11 mouse cellular contexts compared by ENCODE assay signal in the genomic region with DNA sequence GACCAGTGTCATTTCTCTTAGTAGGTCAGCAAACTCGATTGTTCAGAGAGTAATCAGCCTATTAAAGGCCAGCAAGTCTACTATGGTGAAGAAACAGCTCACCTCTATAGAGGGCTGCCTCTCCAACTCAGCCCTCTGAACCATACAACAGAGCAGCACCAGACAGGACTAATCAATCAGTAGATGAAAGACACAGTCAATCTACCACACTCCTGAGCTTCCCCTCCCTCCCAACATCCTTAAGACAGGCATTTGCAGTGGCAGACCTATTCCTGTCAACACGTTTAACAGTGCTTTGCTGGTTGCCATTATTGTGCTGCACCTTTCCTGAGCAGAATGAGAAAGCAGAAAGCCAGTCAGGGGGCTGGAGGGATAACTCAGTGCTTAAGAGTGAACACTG. TPM values are rescaled to one million over a fixed set of nuclear protein-coding genes. Genes with fewer than 3 reads are reported as not detected.
DNase-seq lines count a peak whose midpoint lies in the region; ATAC-seq lines count a peak whose summit lies in the region.
"Had no signal": no experiment of that assay in that cellular context is flagged by ENCODE, and none has a peak within 500 bp of the region (broad histone marks: within the 10 kb centered on the region; RNA-seq: fewer than 3 reads in every experiment).

No protein-coding gene starts in this region.

- H3K36me3 ChIP-seq in forebrain, embryonic 13.5 days (ENCODE audit: poor library complexity, severe bottlenecking), result no peaks in the 10 kb centered on the region
- H3K36me3 ChIP-seq in forebrain, embryonic 11.5 days (ENCODE audit: control insufficient read depth, insufficient read depth, low read length), result no peaks in the 10 kb centered on the region
- no peaks in the 10 kb centered on the region for H3K36me3 ChIP-seq in forebrain, embryonic 16.5 days (ENCODE audit: control insufficient read depth, insufficient read depth)
- H3K36me3 ChIP-seq in midbrain, embryonic 15.5 days (replicated peaks), result no peaks in the 10 kb centered on the region
- H3K36me3 ChIP-seq: midbrain, embryonic 12.5 days had no signal

- no peak overlapping the region for H3K4me2 ChIP-seq in forebrain, embryonic 13.5 days
- no peak overlapping the region for H3K4me2 ChIP-seq in forebrain, embryonic 11.5 days (ENCODE audit: low read depth, low read length, severe bottlenecking)
- no peak overlapping the region for H3K4me2 ChIP-seq in forebrain, embryonic 16.5 days (ENCODE audit: low read length)
- H3K4me2 ChIP-seq in midbrain, embryonic 15.5 days, result peak overlapping the region; percentile 16; the same call in 1 of the 2 replicates
- H3K4me2 ChIP-seq: midbrain, embryonic 12.5 days had no signal

- no peak overlapping the region for H3K27ac ChIP-seq in forebrain, embryonic 13.5 days
- H3K27ac ChIP-seq in forebrain, embryonic 11.5 days (ENCODE audit: low read depth, low read length), result no peak overlapping the region
- H3K27ac ChIP-seq in forebrain, embryonic 16.5 days (ENCODE audit: low read length), result no peak overlapping the region
- peak overlapping the region; percentile 64 for H3K27ac ChIP-seq in midbrain, embryonic 15.5 days
- H3K27ac ChIP-seq: midbrain, embryonic 12.5 days had no signal

- H3K4me3 ChIP-seq in forebrain, embryonic 13.5 days, result no peak overlapping the region
- no peak overlapping the region for H3K4me3 ChIP-seq in forebrain, embryonic 11.5 days (ENCODE audit: low read depth, low read length)
- no peak overlapping the region for H3K4me3 ChIP-seq in forebrain, embryonic 16.5 days (replicated peaks; ENCODE audit: low read length)
- no peak overlapping the region for H3K4me3 ChIP-seq in midbrain, embryonic 15.5 days
- H3K4me3 ChIP-seq: midbrain, embryonic 12.5 days had no signal

- intact Hi-C loops in left cerebral cortex, postnatal 25 days (cut with DNase I), result no loop called here

- whole genome bisulfite sequencing in forebrain, embryonic 13.5 days, result 42% methylated on average over 2 of the region's 2 CpGs
- 53% methylated on average over 2 of the region's 2 CpGs for WGBS in forebrain, embryonic 11.5 days
- WGBS in forebrain, embryonic 16.5 days, result 43% methylated on average over 2 of the region's 2 CpGs
- WGBS in midbrain, embryonic 15.5 days, result 46% methylated on average over 2 of the region's 2 CpGs

- peak; percentile 69; the same call in 1 of the 2 replicates for ATAC-seq in forebrain, embryonic 13.5 days
- no peak for ATAC-seq in forebrain, embryonic 11.5 days (replicated peaks; ENCODE audit: low FRiP score)
- ATAC-seq in forebrain, embryonic 16.5 days, result peak; percentile 29
- peak; percentile 82 for ATAC-seq in midbrain, embryonic 15.5 days (replicated peaks)

- DNase-seq in forebrain, embryonic 11.5 days (ENCODE audit: low spot score), result no peak
- DNase-seq in kidney, adult 9 months, result peak; percentile 49
- DNase-seq in kidney, postnatal 14 days, result no peak
- no peak for DNase-seq in left cerebral cortex, postnatal 25 days (ENCODE audit: low spot score in 2 of 2)
- no peak for DNase-seq in spleen, adult 18-20 months
- DNase-seq: liver had no signal

- H3K9me3 ChIP-seq in forebrain, embryonic 13.5 days (replicated peaks), result no peaks in the 10 kb centered on the region
- no peaks in the 10 kb centered on the region for H3K9me3 ChIP-seq in forebrain, embryonic 11.5 days (ENCODE audit: control insufficient read depth, low read length)
- H3K9me3 ChIP-seq in forebrain, embryonic 16.5 days (ENCODE audit: control insufficient read depth, low read length), result no peaks in the 10 kb centered on the region
- H3K9me3 ChIP-seq in midbrain, embryonic 15.5 days, result no peaks in the 10 kb centered on the region
- H3K9me3 ChIP-seq: midbrain, embryonic 12.5 days had no signal

- H3K9ac ChIP-seq in forebrain, embryonic 13.5 days, result no peak overlapping the region
- H3K9ac ChIP-seq in forebrain, embryonic 11.5 days (ENCODE audit: low read length), result no peak overlapping the region
- no peak overlapping the region for H3K9ac ChIP-seq in forebrain, embryonic 16.5 days (replicated peaks; ENCODE audit: low read depth, low read length)
- no peak overlapping the region for H3K9ac ChIP-seq in midbrain, embryonic 15.5 days
- H3K9ac ChIP-seq: midbrain, embryonic 12.5 days had no signal

- peaks cover 36% of the 10 kb centered on the region for H3K4me1 ChIP-seq in forebrain, embryonic 13.5 days
- no peaks in the 10 kb centered on the region for H3K4me1 ChIP-seq in forebrain, embryonic 11.5 days (replicated peaks; ENCODE audit: control insufficient read depth, insufficient read depth, low read length)
- H3K4me1 ChIP-seq in forebrain, embryonic 16.5 days (replicated peaks; ENCODE audit: control insufficient read depth, insufficient read depth, low read length), result peaks cover 10% of the 10 kb centered on the region
- H3K4me1 ChIP-seq in midbrain, embryonic 15.5 days, result peaks cover 32% of the 10 kb centered on the region

- no peaks in the 10 kb centered on the region for H3K27me3 ChIP-seq in forebrain, embryonic 13.5 days
- no peaks in the 10 kb centered on the region for H3K27me3 ChIP-seq in forebrain, embryonic 11.5 days (ENCODE audit: control insufficient read depth, insufficient read depth, low read length)
- no peaks in the 10 kb centered on the region for H3K27me3 ChIP-seq in forebrain, embryonic 16.5 days (replicated peaks; ENCODE audit: control insufficient read depth, insufficient read depth, low read length)
- no peaks in the 10 kb centered on the region for H3K27me3 ChIP-seq in midbrain, embryonic 15.5 days (replicated peaks)
- H3K27me3 ChIP-seq: midbrain, embryonic 12.5 days had no signal

RNA-seq across cellular contexts. Expression of gene Afdn, which starts 15.0 kb away (rescaled TPM):
- polyA plus RNA-seq in forebrain, embryonic 13.5 days (2015; fragmentation: Nextera tagmentation; extraction: Ambion mirVana), result 137 and 159 TPM in 2 replicates
- polyA plus RNA-seq in forebrain, embryonic 11.5 days (2014; fragmentation: Nextera tagmentation; extraction: Ambion mirVana), result 136 and 141 TPM in 2 replicates
- 142 and 146 TPM in 2 replicates for polyA plus RNA-seq in forebrain, embryonic 16.5 days (2015; fragmentation: Nextera tagmentation; extraction: Ambion mirVana)
- 146 and 164 TPM in 2 replicates for polyA plus RNA-seq in midbrain, embryonic 15.5 days (2015; fragmentation: Nextera tagmentation; extraction: Ambion mirVana)
- total RNA-seq in left cerebral cortex, postnatal 25 days (2021), result 100 to 1,000 TPM; 117 TPM

RNA-seq across cellular contexts. Expression of gene Tcte2, which starts 16.3 kb away (rescaled TPM):
- 19.2 and 20.6 TPM in 2 replicates for polyA plus RNA-seq in forebrain, embryonic 13.5 days (2015; fragmentation: Nextera tagmentation; extraction: Ambion mirVana)
- polyA plus RNA-seq in forebrain, embryonic 11.5 days (2014; fragmentation: Nextera tagmentation; extraction: Ambion mirVana), result 11.5 and 11.6 TPM in 2 replicates
- polyA plus RNA-seq in forebrain, embryonic 16.5 days (2015; fragmentation: Nextera tagmentation; extraction: Ambion mirVana), result 22.9 TPM in 2 replicates
- polyA plus RNA-seq in midbrain, embryonic 15.5 days (2015; fragmentation: Nextera tagmentation; extraction: Ambion mirVana), result 18.4 and 22.8 TPM in 2 replicates
- 10 to 100 TPM; 22.8 to 23.2 TPM for total RNA-seq in left cerebral cortex, postnatal 25 days (2021)
- total RNA-seq: MEL had no signal
